In the genomic region with DNA sequence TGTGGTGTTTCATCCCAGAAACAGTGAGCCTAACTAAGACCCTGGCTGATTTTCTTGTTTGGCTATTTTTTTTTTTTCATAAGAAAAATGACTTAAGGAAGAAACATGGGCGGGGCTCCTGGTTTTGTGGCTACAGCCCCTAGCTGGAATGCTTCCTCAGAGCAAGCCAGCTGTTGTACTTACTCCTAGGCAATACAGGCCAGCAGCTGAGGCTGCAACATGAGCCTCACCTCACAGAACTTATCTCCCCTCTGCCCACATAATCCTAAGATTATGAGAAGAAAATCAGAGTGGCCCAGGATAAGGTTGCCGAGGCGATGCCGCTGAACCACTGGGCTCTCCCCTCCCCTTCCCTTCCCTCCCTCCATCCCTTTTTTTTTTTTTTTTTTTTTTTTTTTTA, we compare ENCODE assay signal across 24 mouse cellular contexts. TPM values are rescaled to one million over a fixed set of nuclear protein-coding genes. Genes with fewer than 3 reads are reported as not detected.
DNase-seq lines count a peak whose midpoint lies in the region; ATAC-seq and TF ChIP-seq lines count a peak whose summit lies in the region.
"Had no signal": no experiment of that assay in that cellular context is flagged by ENCODE, and none has a peak within 500 bp of the region (broad histone marks: within the 10 kb centered on the region; RNA-seq: fewer than 3 reads in every experiment).

No protein-coding gene starts in this region.

- H3K27me3 ChIP-seq in embryonic facial prominence, embryonic 14.5 days (replicated peaks; ENCODE audit: control insufficient read depth, insufficient read depth, low read length), result no peaks in the 10 kb centered on the region
- H3K27me3 ChIP-seq in embryonic facial prominence, embryonic 10.5 days (replicated peaks; ENCODE audit: low read depth, poor library complexity, severe bottlenecking), result peaks cover 10% of the 10 kb centered on the region; the same call in 1 of the 2 replicates
- no peaks in the 10 kb centered on the region for H3K27me3 ChIP-seq in hindbrain, embryonic 15.5 days
- H3K27me3 ChIP-seq in hindbrain, embryonic 10.5 days (ENCODE audit: insufficient read depth, poor library complexity, severe bottlenecking), result peaks cover 20% of the 10 kb centered on the region; the same call in 1 of the 2 replicates
- no peaks in the 10 kb centered on the region for H3K27me3 ChIP-seq in midbrain, embryonic 14.5 days (ENCODE audit: control insufficient read depth, insufficient read depth, low read length)
- peaks cover 11% of the 10 kb centered on the region for H3K27me3 ChIP-seq in midbrain, embryonic 10.5 days (ENCODE audit: low read depth, poor library complexity, severe bottlenecking)
- no peaks in the 10 kb centered on the region for H3K27me3 ChIP-seq in myocyte (ENCODE audit: control insufficient read depth, insufficient read depth, insufficient read length)
- H3K27me3 ChIP-seq: limb, embryonic 13.5 days had no signal

- no peak overlapping the region for H3K9ac ChIP-seq in embryonic facial prominence, embryonic 14.5 days (ENCODE audit: low read depth, low read length)
- no peak overlapping the region for H3K9ac ChIP-seq in hindbrain, embryonic 15.5 days
- H3K9ac ChIP-seq in midbrain, embryonic 14.5 days (replicated peaks; ENCODE audit: low read length), result no peak overlapping the region
- H3K9ac ChIP-seq: heart, embryonic 13.5 days; limb, embryonic 13.5 days; liver, embryonic 13.5 days had no signal

- ATAC-seq in embryonic facial prominence, embryonic 14.5 days (ENCODE audit: low read depth), result no peak
- ATAC-seq in hindbrain, embryonic 15.5 days (ENCODE audit: low FRiP score, low read depth), result no peak
- ATAC-seq in midbrain, embryonic 14.5 days (ENCODE audit: low FRiP score, low TSS enrichment), result no peak
- ATAC-seq: CD4-positive, CD25-positive, alpha-beta regulatory T cell, adult 4 months; inflammation-experienced regulatory T-cells, adult 6 months had no signal

- 66% methylated on average over 4 of the region's 4 CpGs for WGBS in embryonic facial prominence, embryonic 14.5 days
- 86% methylated on average over 4 of the region's 4 CpGs for WGBS in embryonic facial prominence, embryonic 10.5 days
- WGBS in hindbrain, embryonic 15.5 days, result 75% methylated on average over 4 of the region's 4 CpGs
- WGBS in hindbrain, embryonic 10.5 days, result 92% methylated on average over 4 of the region's 4 CpGs
- WGBS in midbrain, embryonic 14.5 days, result 72% methylated on average over 4 of the region's 4 CpGs
- 90% methylated on average over 4 of the region's 4 CpGs for WGBS in midbrain, embryonic 10.5 days

- DNase-seq in embryonic facial prominence, embryonic 14.5 days (ENCODE audit: low spot score), result peak; percentile 73
- DNase-seq in embryonic facial prominence, embryonic 10.5 days (ENCODE audit: low spot score), result no peak
- DNase-seq in hindbrain, embryonic 10.5 days (ENCODE audit: low spot score), result no peak
- DNase-seq in midbrain, embryonic 14.5 days, result no peak
- no peak for DNase-seq in midbrain, embryonic 10.5 days (ENCODE audit: low spot score)
- DNase-seq in kidney, adult 9 months, result no peak
- DNase-seq: adrenal gland, postnatal 36 days; cerebellum, adult 9-10 months; gastrocnemius, postnatal 25 days; heart, adult 18-20 months; heart, postnatal 14 days; kidney, adult 18-20 months; kidney, postnatal 10 days; liver, embryonic 13.5 days; lung, adult 2 months; lung, postnatal 14 days; thymus, adult 18-20 months; thymus, postnatal 36 days had no signal

- H3K4me2 ChIP-seq in embryonic facial prominence, embryonic 14.5 days (ENCODE audit: low read depth, low read length), result no peak overlapping the region
- H3K4me2 ChIP-seq in hindbrain, embryonic 15.5 days, result no peak overlapping the region
- H3K4me2 ChIP-seq in midbrain, embryonic 14.5 days (ENCODE audit: low read length), result no peak overlapping the region
- H3K4me2 ChIP-seq in myocyte (ENCODE audit: low read depth), result no peak overlapping the region
- H3K4me2 ChIP-seq: heart, embryonic 13.5 days; limb, embryonic 13.5 days; liver, embryonic 13.5 days had no signal

- no peak overlapping the region for H3K4me3 ChIP-seq in embryonic facial prominence, embryonic 14.5 days (ENCODE audit: low read depth, low read length)
- H3K4me3 ChIP-seq in embryonic facial prominence, embryonic 10.5 days, result no peak overlapping the region
- no peak overlapping the region for H3K4me3 ChIP-seq in hindbrain, embryonic 15.5 days
- H3K4me3 ChIP-seq in hindbrain, embryonic 10.5 days, result no peak overlapping the region
- no peak overlapping the region for H3K4me3 ChIP-seq in midbrain, embryonic 14.5 days (replicated peaks; ENCODE audit: low read depth, low read length)
- H3K4me3 ChIP-seq in midbrain, embryonic 10.5 days, result no peak overlapping the region
- H3K4me3 ChIP-seq in myocyte, result no peak overlapping the region
- H3K4me3 ChIP-seq: heart, embryonic 13.5 days; limb, embryonic 13.5 days; liver, embryonic 13.5 days had no signal

- no peaks in the 10 kb centered on the region for H3K79me2 ChIP-seq in myocyte (ENCODE audit: control insufficient read depth, insufficient read depth)

- no peaks in the 10 kb centered on the region for H3K36me3 ChIP-seq in embryonic facial prominence, embryonic 14.5 days (ENCODE audit: control insufficient read depth, insufficient read depth, low read length)
- no peaks in the 10 kb centered on the region for H3K36me3 ChIP-seq in embryonic facial prominence, embryonic 10.5 days (replicated peaks)
- H3K36me3 ChIP-seq in hindbrain, embryonic 15.5 days, result no peaks in the 10 kb centered on the region
- H3K36me3 ChIP-seq in hindbrain, embryonic 10.5 days, result no peaks in the 10 kb centered on the region
- no peaks in the 10 kb centered on the region for H3K36me3 ChIP-seq in midbrain, embryonic 14.5 days (ENCODE audit: control insufficient read depth, insufficient read depth, low read length)
- no peaks in the 10 kb centered on the region; the same call in 1 of the 2 replicates for H3K36me3 ChIP-seq in midbrain, embryonic 10.5 days
- H3K36me3 ChIP-seq in myocyte (ENCODE audit: control insufficient read depth, insufficient read depth), result no peaks in the 10 kb centered on the region
- H3K36me3 ChIP-seq: heart, embryonic 13.5 days; limb, embryonic 13.5 days; liver, embryonic 13.5 days had no signal

- peaks cover 5% of the 10 kb centered on the region for H3K4me1 ChIP-seq in embryonic facial prominence, embryonic 14.5 days (ENCODE audit: control insufficient read depth, insufficient read depth, low read length)
- H3K4me1 ChIP-seq in embryonic facial prominence, embryonic 10.5 days, result peaks cover 26% of the 10 kb centered on the region
- H3K4me1 ChIP-seq in hindbrain, embryonic 15.5 days (replicated peaks), result peaks cover 63% of the 10 kb centered on the region
- H3K4me1 ChIP-seq in hindbrain, embryonic 10.5 days (replicated peaks), result peaks cover 28% of the 10 kb centered on the region
- peaks cover 43% of the 10 kb centered on the region for H3K4me1 ChIP-seq in midbrain, embryonic 14.5 days (ENCODE audit: control insufficient read depth, insufficient read depth, low read length)
- peaks cover 40% of the 10 kb centered on the region for H3K4me1 ChIP-seq in midbrain, embryonic 10.5 days

- 0 out of 2 replicates have a peak, but pooled peaks cover 7% of the 10 kb centered on the region for H3K9me3 ChIP-seq in embryonic facial prominence, embryonic 14.5 days (ENCODE audit: control insufficient read depth, low read length)
- 0 out of 2 replicates have a peak, but pooled peaks cover 4% of the 10 kb centered on the region for H3K9me3 ChIP-seq in embryonic facial prominence, embryonic 10.5 days
- H3K9me3 ChIP-seq in hindbrain, embryonic 15.5 days, result no peaks in the 10 kb centered on the region
- peaks cover 5% of the 10 kb centered on the region; the same call in 1 of the 2 replicates for H3K9me3 ChIP-seq in hindbrain, embryonic 10.5 days
- no peaks in the 10 kb centered on the region for H3K9me3 ChIP-seq in midbrain, embryonic 14.5 days (ENCODE audit: control insufficient read depth, low read length)
- peaks cover 7% of the 10 kb centered on the region; the same call in 1 of the 2 replicates for H3K9me3 ChIP-seq in midbrain, embryonic 10.5 days (replicated peaks)
- H3K9me3 ChIP-seq: heart, embryonic 13.5 days; liver, embryonic 13.5 days had no signal

- no peak overlapping the region for H3K27ac ChIP-seq in embryonic facial prominence, embryonic 14.5 days (replicated peaks; ENCODE audit: low read depth, low read length)
- no peak overlapping the region for H3K27ac ChIP-seq in embryonic facial prominence, embryonic 10.5 days (replicated peaks)
- H3K27ac ChIP-seq in hindbrain, embryonic 15.5 days (replicated peaks), result peak overlapping the region; percentile 85
- H3K27ac ChIP-seq in hindbrain, embryonic 10.5 days, result no peak overlapping the region
- H3K27ac ChIP-seq in midbrain, embryonic 14.5 days (replicated peaks; ENCODE audit: low read depth, low read length), result peak overlapping the region; percentile 87; the same call in 1 of the 2 replicates
- H3K27ac ChIP-seq in midbrain, embryonic 10.5 days (replicated peaks), result no peak overlapping the region
- H3K27ac ChIP-seq: heart, embryonic 13.5 days; liver, embryonic 13.5 days had no signal

- no peak overlapping the region for H3ac ChIP-seq in myocyte (ENCODE audit: control insufficient read depth, insufficient read length)

- no peak for TF ChIP-seq POLR2A in myocyte (IDR thresholded peaks at IDR 0.05; ENCODE audit: insufficient read length, low read depth)

RNA-seq across cellular contexts. Expression of gene Pnmal1, which starts 3.8 kb away (rescaled TPM):
- polyA plus RNA-seq in embryonic facial prominence, embryonic 14.5 days (2014; fragmentation: Nextera tagmentation; extraction: Ambion mirVana), result 2.1 and 2.3 TPM in 2 replicates
- 3.4 and 4.0 TPM in 2 replicates for polyA plus RNA-seq in embryonic facial prominence, embryonic 10.5 days (2016; fragmentation: Nextera tagmentation; extraction: Ambion mirVana)
- polyA plus RNA-seq in hindbrain, embryonic 15.5 days (2015; fragmentation: Nextera tagmentation; extraction: Ambion mirVana), result 52.6 and 57.5 TPM in 2 replicates
- polyA plus RNA-seq in hindbrain, embryonic 10.5 days (2016; fragmentation: Nextera tagmentation; extraction: Ambion mirVana), result 5.8 and 12.7 TPM in 2 replicates
- 60.8 and 69.8 TPM in 2 replicates for polyA plus RNA-seq in midbrain, embryonic 14.5 days (2014; fragmentation: Nextera tagmentation; extraction: Ambion mirVana)
- 9.8 and 17.4 TPM in 2 replicates for polyA plus RNA-seq in midbrain, embryonic 10.5 days (2016; fragmentation: Nextera tagmentation; extraction: Ambion mirVana)
- polyA plus RNA-seq in myocyte (2012; fragmentation: generic; extraction: Trizol), result 0.05 TPM
- polyA plus RNA-seq: CD4-positive, CD25-positive, alpha-beta regulatory T cell, adult 4 months; inflammation-experienced regulatory T-cells, adult 6 months; lung, adult 2 months had no signal

RNA-seq across cellular contexts. Expression of gene Pnmal2, which starts 11.2 kb away (rescaled TPM):
- 20.9 and 21.9 TPM in 2 replicates for polyA plus RNA-seq in embryonic facial prominence, embryonic 14.5 days (2014; fragmentation: Nextera tagmentation; extraction: Ambion mirVana)
- 2.9 and 4.6 TPM in 2 replicates for polyA plus RNA-seq in embryonic facial prominence, embryonic 10.5 days (2016; fragmentation: Nextera tagmentation; extraction: Ambion mirVana)
- polyA plus RNA-seq in hindbrain, embryonic 15.5 days (2015; fragmentation: Nextera tagmentation; extraction: Ambion mirVana), result 142 and 150 TPM in 2 replicates
- 4.0 and 12.2 TPM in 2 replicates for polyA plus RNA-seq in hindbrain, embryonic 10.5 days (2016; fragmentation: Nextera tagmentation; extraction: Ambion mirVana)
- 115 and 116 TPM in 2 replicates for polyA plus RNA-seq in midbrain, embryonic 14.5 days (2014; fragmentation: Nextera tagmentation; extraction: Ambion mirVana)
- 4.1 and 11.7 TPM in 2 replicates for polyA plus RNA-seq in midbrain, embryonic 10.5 days (2016; fragmentation: Nextera tagmentation; extraction: Ambion mirVana)
- polyA plus RNA-seq in myocyte (2012; fragmentation: generic; extraction: Trizol), result 44.4 TPM
- polyA plus RNA-seq: CD4-positive, CD25-positive, alpha-beta regulatory T cell, adult 4 months; inflammation-experienced regulatory T-cells, adult 6 months had no signal

RNA-seq across cellular contexts. Expression of gene Gm42372, which starts 27.2 kb away (rescaled TPM):
- 0.24 and 0.38 TPM in 2 replicates for polyA plus RNA-seq in embryonic facial prominence, embryonic 14.5 days (2014; fragmentation: Nextera tagmentation; extraction: Ambion mirVana)
- 0.59 and 0.86 TPM in 2 replicates for polyA plus RNA-seq in embryonic facial prominence, embryonic 10.5 days (2016; fragmentation: Nextera tagmentation; extraction: Ambion mirVana)
- polyA plus RNA-seq in hindbrain, embryonic 15.5 days (2015; fragmentation: Nextera tagmentation; extraction: Ambion mirVana), result 5.9 and 6.0 TPM in 2 replicates
- 0.91 and 0.93 TPM in 2 replicates for polyA plus RNA-seq in hindbrain, embryonic 10.5 days (2016; fragmentation: Nextera tagmentation; extraction: Ambion mirVana)
- 6.4 and 8.7 TPM in 2 replicates for polyA plus RNA-seq in midbrain, embryonic 14.5 days (2014; fragmentation: Nextera tagmentation; extraction: Ambion mirVana)
- polyA plus RNA-seq in midbrain, embryonic 10.5 days (2016; fragmentation: Nextera tagmentation; extraction: Ambion mirVana), result 1.3 TPM in 2 replicates
- not detected for polyA plus RNA-seq in myocyte (2012; fragmentation: generic; extraction: Trizol)

RNA-seq across cellular contexts. Expression of gene Calm3, which starts 31.8 kb away (rescaled TPM):
- 164 and 189 TPM in 2 replicates for polyA plus RNA-seq in embryonic facial prominence, embryonic 14.5 days (2014; fragmentation: Nextera tagmentation; extraction: Ambion mirVana)
- 121 and 126 TPM in 2 replicates for polyA plus RNA-seq in embryonic facial prominence, embryonic 10.5 days (2016; fragmentation: Nextera tagmentation; extraction: Ambion mirVana)
- 382 and 391 TPM in 2 replicates for polyA plus RNA-seq in hindbrain, embryonic 15.5 days (2015; fragmentation: Nextera tagmentation; extraction: Ambion mirVana)
- 170 and 245 TPM in 2 replicates for polyA plus RNA-seq in hindbrain, embryonic 10.5 days (2016; fragmentation: Nextera tagmentation; extraction: Ambion mirVana)
- 494 and 652 TPM in 2 replicates for polyA plus RNA-seq in midbrain, embryonic 14.5 days (2014; fragmentation: Nextera tagmentation; extraction: Ambion mirVana)
- polyA plus RNA-seq in midbrain, embryonic 10.5 days (2016; fragmentation: Nextera tagmentation; extraction: Ambion mirVana), result 174 and 180 TPM in 2 replicates
- polyA plus RNA-seq in myocyte (2012; fragmentation: generic; extraction: Trizol), result 336 TPM

RNA-seq across cellular contexts. Expression of gene Ccdc8, which starts 36.8 kb away (rescaled TPM):
- 24.7 and 26.0 TPM in 2 replicates for polyA plus RNA-seq in embryonic facial prominence, embryonic 14.5 days (2014; fragmentation: Nextera tagmentation; extraction: Ambion mirVana)
- polyA plus RNA-seq in embryonic facial prominence, embryonic 10.5 days (2016; fragmentation: Nextera tagmentation; extraction: Ambion mirVana), result 10.5 and 11.9 TPM in 2 replicates
- 7.4 and 7.7 TPM in 2 replicates for polyA plus RNA-seq in hindbrain, embryonic 15.5 days (2015; fragmentation: Nextera tagmentation; extraction: Ambion mirVana)
- 7.3 and 13.5 TPM in 2 replicates for polyA plus RNA-seq in hindbrain, embryonic 10.5 days (2016; fragmentation: Nextera tagmentation; extraction: Ambion mirVana)
- 3.1 and 4.5 TPM in 2 replicates for polyA plus RNA-seq in midbrain, embryonic 14.5 days (2014; fragmentation: Nextera tagmentation; extraction: Ambion mirVana)
- polyA plus RNA-seq in midbrain, embryonic 10.5 days (2016; fragmentation: Nextera tagmentation; extraction: Ambion mirVana), result 8.7 and 9.0 TPM in 2 replicates
- 21.0 TPM for polyA plus RNA-seq in myocyte (2012; fragmentation: generic; extraction: Trizol)

Comparison
In these comparisons a context has a peak if more than half of its experiments do, and no peak if none do; other contexts are left out.
1. H3K27ac ChIP-seq: peak in hindbrain, embryonic 15.5 days (single experiment) and midbrain, embryonic 14.5 days (single experiment); none in embryonic facial prominence, embryonic 14.5 days (single experiment), embryonic facial prominence, embryonic 10.5 days (single experiment), hindbrain, embryonic 10.5 days (single experiment) and midbrain, embryonic 10.5 days (single experiment).